Mouse (Mus musculus) cortical plate, adult 2 months (tissue): ENCODE data around the gene Ifna15.

Experiments used
- CTCF ChIP-seq: fragments of 200-500 bp; IDR thresholded peaks from 2 replicates; pipeline ENCODE4 v1.5.1; 2011; ENCODE audit warnings: mild to moderate bottlenecking, control low read depth, low read length; ENCODE audit not compliant: insufficient read depth; ENCODE audit errors: extremely low read depth
- POLR2A ChIP-seq: fragments of 200-500 bp; IDR thresholded peaks from 2 replicates; pipeline ENCODE4 v1.6.1; 2011; ENCODE audit warnings: mild to moderate bottlenecking, low read length, control low read depth; ENCODE audit not compliant: insufficient read depth; ENCODE audit errors: extremely low read depth

DNA sequence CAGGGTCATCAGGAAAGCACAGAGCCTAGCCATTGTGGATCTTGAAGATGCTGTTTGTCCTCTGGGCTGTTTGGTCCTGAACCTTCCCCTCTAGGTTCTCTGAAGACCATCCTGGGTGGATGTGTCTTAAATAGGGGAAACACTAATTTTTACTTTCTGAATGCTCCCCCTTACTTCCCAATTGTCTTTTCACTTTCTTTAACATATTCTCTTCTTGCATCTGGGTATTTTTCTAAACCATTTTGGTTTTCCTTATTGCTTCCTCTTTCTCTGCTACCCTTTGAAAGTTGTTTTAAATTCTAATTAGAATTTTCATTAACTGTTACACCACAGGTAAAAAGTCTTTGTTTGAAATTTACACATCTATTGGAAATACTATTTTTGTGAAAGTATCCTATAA is 45.2 kb upstream of the Ifna15 start, which contains the start of gene Ifna12:
- TF ChIP-seq CTCF: no peak
- no peak for TF ChIP-seq POLR2A
